Mouse (Mus musculus) liver, embryonic 15.5 days (tissue): ENCODE results near the gene Gm7951. TPM values are rescaled to one million over a fixed set of nuclear protein-coding genes. Genes with fewer than 3 reads are reported as not detected.
"Not testable (repeated sequence)": the region's sequence is repeated elsewhere in the genome, so short reads cannot be mapped to it uniquely, and the experiment has no call there.

ENCODE experiments used
- ATAC-seq: fragments of 200-750 bp; cut with Nextera tagmentation; 2 replicates; pipeline ENCODE4 v1.8.0; 2017; ENCODE audit warnings: moderate number of reproducible peaks, mild to moderate bottlenecking, moderate library complexity; ENCODE audit not compliant: insufficient read depth
- H3K27ac ChIP-seq: fragments of 300-500 bp; sonication (generic); replicated peaks from 2 replicates; pipeline ENCODE4 v1.5.1; 2015; ENCODE audit warnings: mild to moderate bottlenecking, inconsistent platforms
- H3K27me3 ChIP-seq: fragments of 300-500 bp; sonication (generic); 2 replicates; pipeline ENCODE4 v1.6.1; 2015; ENCODE audit warnings: mild to moderate bottlenecking, inconsistent platforms
- H3K36me3 ChIP-seq: fragments of 300-500 bp; sonication (generic); replicated peaks from 2 replicates; pipeline ENCODE4 v1.6.1; 2015; ENCODE audit warnings: moderate library complexity, mild to moderate bottlenecking, inconsistent platforms
- H3K4me1 ChIP-seq: fragments of 300-500 bp; sonication (generic); replicated peaks from 2 replicates; pipeline ENCODE4 v1.6.1; 2015; ENCODE audit warnings: inconsistent platforms
- H3K4me2 ChIP-seq: fragments of 300-500 bp; sonication (generic); 2 replicates; pipeline ENCODE4 v1.6.1; 2015; ENCODE audit warnings: moderate library complexity, mild to moderate bottlenecking, inconsistent platforms
- H3K4me3 ChIP-seq: fragments of 300-500 bp; sonication (generic); replicated peaks from 2 replicates; pipeline ENCODE4 v1.5.1; 2015; ENCODE audit warnings: mild to moderate bottlenecking, inconsistent platforms
- H3K9ac ChIP-seq: fragments of 300-500 bp; sonication (generic); 2 replicates; pipeline ENCODE4 v1.6.1; 2015; ENCODE audit warnings: moderate library complexity, mild to moderate bottlenecking, inconsistent platforms
- H3K9me3 ChIP-seq: fragments of 300-500 bp; sonication (generic); replicated peaks from 2 replicates; pipeline ENCODE4 v1.6.1; 2016; ENCODE audit warnings: inconsistent platforms
- WGBS: fragments of 180-500 bp; shearing (Covaris S2); methylation state at CpG from one replicate; pipeline ENCODE4 v1.1.7; 2015; ENCODE audit warnings: mixed read lengths; ENCODE audit not compliant: insufficient replicate concordance; 5-methylcytosine and 5-hydroxymethylcytosine counted together
- polyA plus RNA-seq: library from polyadenylated mRNA; unstranded; fragments of >200 nt; fragmentation: Nextera tagmentation; extraction: Ambion mirVana; gene quantifications from 2 replicates; pipeline ENCODE4 v1.2.1, GENCODE M21; 2015

The Gm7951 gene
- polyA plus RNA-seq: not detected in 2 replicates

DNA sequence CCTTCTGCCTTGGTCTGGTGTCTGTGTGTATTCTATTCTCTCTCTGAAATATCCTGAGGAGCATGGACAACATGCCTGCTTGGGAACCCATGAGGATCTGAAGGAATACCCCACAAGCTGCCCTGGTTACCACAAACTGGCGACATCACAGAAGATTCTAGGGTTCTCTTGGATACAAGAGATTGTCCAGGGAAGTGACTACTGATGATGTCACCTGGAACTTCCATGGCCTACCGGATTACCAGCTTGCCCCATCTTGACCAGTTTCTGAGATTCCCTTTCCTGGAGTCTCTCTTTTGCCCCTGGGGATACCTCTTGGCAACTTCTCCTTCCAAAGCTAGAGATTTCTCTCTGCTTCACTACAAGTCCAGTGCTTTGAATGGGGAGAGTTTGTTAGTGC, at the start of gene Gm7951:
Gene Gm7951 (minus strand): TSS at position 101 of the 400 bp plus-strand sequence.
- H3K36me3 ChIP-seq, ATAC-seq, H3K9me3 ChIP-seq, H3K4me3 ChIP-seq, H3K27ac ChIP-seq, H3K9ac ChIP-seq, H3K4me1 ChIP-seq, H3K4me2 ChIP-seq, H3K27me3 ChIP-seq: not testable (repeated sequence)
- 43% methylated on average over 1 of the region's 2 CpGs for WGBS

GRCm38 (mm10) chr14:42162522-42162921, 45.4 kb upstream of the Gm7951 start, which contains the start of gene Gm17027:
Gm17027 (minus strand) TSS chr14:42162622.
- H3K4me1 ChIP-seq, H3K4me2 ChIP-seq, H3K36me3 ChIP-seq, H3K4me3 ChIP-seq, H3K9me3 ChIP-seq, H3K27ac ChIP-seq, H3K9ac ChIP-seq, ATAC-seq, H3K27me3 ChIP-seq: not testable (repeated sequence)
- WGBS: 75% methylated on average over 1 of the region's 2 CpGs

GRCm38 (mm10) chr14:42134571-42134970, 17.4 kb upstream of the Gm7951 start:
- H3K27ac ChIP-seq, H3K36me3 ChIP-seq, ATAC-seq, H3K4me1 ChIP-seq, H3K27me3 ChIP-seq, H3K9ac ChIP-seq, H3K4me3 ChIP-seq, H3K9me3 ChIP-seq, H3K4me2 ChIP-seq: not testable (repeated sequence)
- WGBS: 55% methylated on average over 7 of the region's 8 CpGs

GRCm38 (mm10) chr14:42133806-42134205, 16.6 kb upstream of the Gm7951 start:
- H3K27ac ChIP-seq, H3K9me3 ChIP-seq, H3K27me3 ChIP-seq, ATAC-seq, H3K9ac ChIP-seq, H3K4me3 ChIP-seq, H3K36me3 ChIP-seq, H3K4me2 ChIP-seq, H3K4me1 ChIP-seq: not testable (repeated sequence)
- WGBS: 42% methylated on average over 11 of the region's 14 CpGs

Other genes starting within 250 kb of the Gm7951 start
- gene Gm7980, start 210.1 kb downstream of the Gm7951 start, polyA plus RNA-seq: not detected in 2 replicates
- not detected in 2 replicates for gene 1700049E17Rik1, start 192.4 kb downstream of the Gm7951 start, polyA plus RNA-seq
- gene 1700024B05Rik, start 173.4 kb downstream of the Gm7951 start, polyA plus RNA-seq: not detected in 2 replicates
- not detected in 2 replicates for gene Gm6401, start 149.4 kb downstream of the Gm7951 start, polyA plus RNA-seq
- not detected in 2 replicates for gene Gm3543, start 134.0 kb downstream of the Gm7951 start, polyA plus RNA-seq
- gene Gm17027, start 45.3 kb upstream of the Gm7951 start, polyA plus RNA-seq: not detected in 2 replicates
- not detected in 2 replicates for gene Gm3573, start 73.4 kb upstream of the Gm7951 start, polyA plus RNA-seq
- gene Gm17026, start 142.7 kb upstream of the Gm7951 start, polyA plus RNA-seq: not detected in 2 replicates
- not detected in 2 replicates for gene Gm9611, start 180.0 kb upstream of the Gm7951 start, polyA plus RNA-seq
- gene Gm7995, start 192.8 kb upstream of the Gm7951 start, polyA plus RNA-seq: not detected in 2 replicates